Mouse (Mus musculus): ENCODE data around the gene Lhfpl4.

DNA sequence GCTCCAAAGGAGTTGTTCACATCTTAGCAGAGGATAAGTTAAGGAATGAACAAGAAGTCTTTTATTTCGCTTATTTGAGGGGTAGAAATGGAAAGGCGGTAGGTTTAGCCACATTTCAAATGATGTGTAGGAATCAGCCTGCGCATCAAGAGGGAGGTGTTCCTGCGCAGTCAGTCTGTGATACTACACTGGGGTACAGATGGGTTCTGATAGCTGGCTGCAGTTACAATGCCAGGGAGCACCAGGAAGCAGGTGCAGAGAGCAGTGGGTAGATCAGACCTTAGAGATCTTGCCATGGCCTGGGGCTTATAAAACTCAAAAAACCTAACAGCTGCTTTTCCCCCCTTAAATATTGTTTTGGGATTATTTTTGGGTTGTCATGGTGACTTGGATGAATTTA lies 49.9 kb downstream of the Lhfpl4 start:
- TF ChIP-seq CTCF (IDR thresholded peaks at IDR 0.05; ENCODE audit: low read depth, low read length) = no peak
- TF ChIP-seq POLR2A (IDR thresholded peaks at IDR 0.05; ENCODE audit: extremely low read depth, insufficient read depth, low read length) = no peak

All from liver, adult 2 months (tissue).